Mouse (Mus musculus) heart, postnatal 25 days (tissue): ENCODE results near the gene Gm42669. TPM values are rescaled to one million over a fixed set of nuclear protein-coding genes. Genes with fewer than 3 reads are reported as not detected.
A peak's percentile ranks its signal among the peaks of the same experiment; 100 is the strongest.

Source experiments
- DNase-seq: peaks from one replicate; pipeline ENCODE4 v3.0.0; 2022; ENCODE audit warnings: low spot score
- intact Hi-C: fragments of 180-260 bp; cut with DNase I; formaldehyde crosslinking; loops from one replicate; pipeline ENCODE4 v1.15.1; 2025
- total RNA-seq, 2 experiments: library from RNA; stranded (reverse); gene quantifications; 2 replicates each; pipeline ENCODE4 v1.2.3; 2021

The Gm42669 gene
- total RNA-seq, 2 experiments from 2014 or later, result 0.08 TPM; not detected in 1

- intact Hi-C loops, result no loop called here
These were observed 11.2 kb downstream of the Gm42669 start for GRCm38 (mm10) chr5:107518602-107519001.

GRCm38 (mm10) chr5:107521386-107521785 lies 14.0 kb downstream of the Gm42669 start:
- intact Hi-C loops, result no loop called here
- no peak for DNase-seq

More at GRCm38 (mm10) chr5:107518602-107519001, 11.2 kb downstream of the Gm42669 start:
- no peak for DNase-seq

GRCm38 (mm10) chr5:107521897-107522296 lies 14.5 kb downstream of the Gm42669 start:
- intact Hi-C loops, result no loop called here
- peak; percentile 12 for DNase-seq

- DNase-seq, result no peak
- intact Hi-C loops, result no loop called here
These were observed 16.9 kb downstream of the Gm42669 start for GRCm38 (mm10) chr5:107524281-107524680.

GRCm38 (mm10) chr5:107528856-107529255 lies 21.4 kb downstream of the Gm42669 start:
- intact Hi-C loops, result no loop called here

GRCm38 (mm10) chr5:107533590-107533989 lies 26.2 kb downstream of the Gm42669 start:
- DNase-seq, result no peak
- intact Hi-C loops, result no loop called here

More at GRCm38 (mm10) chr5:107528856-107529255, 21.4 kb downstream of the Gm42669 start:
- DNase-seq, result no peak

GRCm38 (mm10) chr5:107534581-107534980 lies 27.2 kb downstream of the Gm42669 start, which contains the start of gene 1700028K03Rik:
Gene 1700028K03Rik (plus strand): TSS chr5:107534709.
- intact Hi-C loops, result no loop called here

GRCm38 (mm10) chr5:107541696-107542095 lies 34.3 kb downstream of the Gm42669 start:
- intact Hi-C loops, result no loop called here
- no peak for DNase-seq

More at GRCm38 (mm10) chr5:107534581-107534980, 27.2 kb downstream of the Gm42669 start, which contains the start of gene 1700028K03Rik:
- no peak for DNase-seq

- intact Hi-C loops, result no loop called here
- DNase-seq, result no peak
These were observed 38.5 kb downstream of the Gm42669 start for GRCm38 (mm10) chr5:107545927-107546326.

GRCm38 (mm10) chr5:107547955-107548354 lies 40.5 kb downstream of the Gm42669 start:
- no peak for DNase-seq
- intact Hi-C loops, result no loop called here

- no peak for DNase-seq
- intact Hi-C loops, result no loop called here
These were observed 41.0 kb downstream of the Gm42669 start for GRCm38 (mm10) chr5:107548444-107548843.

- DNase-seq, result no peak
- intact Hi-C loops, result no loop called here
These were observed 46.9 kb downstream of the Gm42669 start for GRCm38 (mm10) chr5:107554336-107554735.

- intact Hi-C loops, result no loop called here
These were observed 49.5 kb downstream of the Gm42669 start for GRCm38 (mm10) chr5:107556969-107557368.

GRCm38 (mm10) chr5:107569148-107569547 lies 61.7 kb downstream of the Gm42669 start:
- DNase-seq, result no peak
- intact Hi-C loops, result no loop called here

More at GRCm38 (mm10) chr5:107556969-107557368, 49.5 kb downstream of the Gm42669 start:
- no peak for DNase-seq

- intact Hi-C loops, result no loop called here
- DNase-seq, result peak; percentile 64
These were observed 90.1 kb downstream of the Gm42669 start, which contains the start of the genes Rpap2 and Glmn for GRCm38 (mm10) chr5:107597301-107598077. Gene Rpap2 (plus strand): TSS chr5:107597373. Gene Glmn (minus strand): TSS chr5:107597888.

GRCm38 (mm10) chr5:107598380-107598779 lies 91.0 kb downstream of the Gm42669 start:
- no peak for DNase-seq

GRCm38 (mm10) chr5:107611224-107611623 lies 103.8 kb downstream of the Gm42669 start:
- no peak for DNase-seq
- intact Hi-C loops, result loop anchor here (5.0 kb wide), 1 partner anchor 181 kb away; no protein-coding TSS in a partner anchor

More at GRCm38 (mm10) chr5:107598380-107598779, 91.0 kb downstream of the Gm42669 start:
- intact Hi-C loops, result no loop called here

- intact Hi-C loops, result no loop called here
- DNase-seq, result no peak
These were observed 110.6 kb downstream of the Gm42669 start for GRCm38 (mm10) chr5:107617986-107618385.

GRCm38 (mm10) chr5:107621327-107621726 lies 113.9 kb downstream of the Gm42669 start:
- intact Hi-C loops, result no loop called here
- DNase-seq, result no peak
